Mouse (Mus musculus): ENCODE results near the gene Prkcz. TPM values are rescaled to one million over a fixed set of nuclear protein-coding genes. Genes with fewer than 3 reads are reported as not detected.
"Not testable (repeated sequence)": the region's sequence is repeated elsewhere in the genome, so short reads cannot be mapped to it uniquely, and the experiment has no call there.

Prkcz gene
- polyA plus RNA-seq, 1 experiment from 2014 or later = 1.9 TPM

- H3K4me3 ChIP-seq (replicated peaks) = peak overlapping the region; percentile 69
- no peaks in the 10 kb centered on the region for H3K27me3 ChIP-seq
- peak overlapping the region; percentile 84 for H3K27ac ChIP-seq
- 24% methylated on average over 23 of the region's 23 CpGs for WGBS (ENCODE audit: insufficient replicate concordance)
- no peaks in the 10 kb centered on the region for H3K36me3 ChIP-seq
- peak overlapping the region; percentile 78 for H3K9ac ChIP-seq
- H3K4me2 ChIP-seq = peak overlapping the region; percentile 93
- DNase-seq = no peak
- H3K9me3 ChIP-seq (replicated peaks) = no peaks in the 10 kb centered on the region
- peak; percentile 22 for ATAC-seq (ENCODE audit: low read depth)
- H3K4me1 ChIP-seq (replicated peaks) = peaks cover 46% of the 10 kb centered on the region
These were observed 110.6 kb downstream of the Prkcz start for GRCm38 (mm10) chr4:155250361-155251117.

- Histone ChIP-seq H3K4me1 (replicated peaks) (peaks cover 48% of the 10 kb centered on the region), H3K36me3 (no peaks in the 10 kb centered on the region), H3K9me3 (replicated peaks) (no peaks in the 10 kb centered on the region), H3K9ac (peak within 1 kb of the TSS; percentile 78), H3K27ac (peak within 1 kb of the TSS; percentile 84), H3K4me3 (replicated peaks) (peak within 1 kb of the TSS; percentile 69), H3K27me3 (no peaks in the 10 kb centered on the region), H3K4me2 (peak within 1 kb of the TSS; percentile 93)
- DNase-seq = peak; percentile 71
- ATAC-seq (ENCODE audit: low read depth) = peak; percentile 86
- WGBS (ENCODE audit: insufficient replicate concordance) = under 1% methylated on average over 50 of the region's 58 CpGs
These were observed 111.4 kb downstream of the Prkcz start, which contains the start of gene Faap20 for GRCm38 (mm10) chr4:155249648-155250351. Gene Faap20, plus strand, starts transcription at chr4:155249802.

- DNase-seq = peak; percentile 76
- H3K27me3 ChIP-seq = no peaks in the 10 kb centered on the region
- peaks cover 48% of the 10 kb centered on the region for H3K4me1 ChIP-seq (replicated peaks)
- H3K4me2 ChIP-seq = peak overlapping the region; percentile 93
- H3K9me3 ChIP-seq (replicated peaks) = no peaks in the 10 kb centered on the region
- H3K36me3 ChIP-seq = no peaks in the 10 kb centered on the region
- H3K9ac ChIP-seq = peak overlapping the region; percentile 78
- WGBS (ENCODE audit: insufficient replicate concordance) = 1% methylated on average over 9 of the region's 9 CpGs
- H3K27ac ChIP-seq = peak overlapping the region; percentile 84
- H3K4me3 ChIP-seq (replicated peaks) = peak overlapping the region; percentile 69
- peak; percentile 61 for ATAC-seq (ENCODE audit: low read depth)
These were observed 111.9 kb downstream of the Prkcz start for GRCm38 (mm10) chr4:155249257-155249647.

GRCm38 (mm10) chr4:155248054-155248453, 113.1 kb downstream of the Prkcz start:
- 77% methylated on average over 3 of the region's 3 CpGs for WGBS (ENCODE audit: insufficient replicate concordance)

GRCm38 (mm10) chr4:155246691-155247105, 114.5 kb downstream of the Prkcz start:
- no peak overlapping the region for H3K4me3 ChIP-seq (replicated peaks)
- 0 out of 2 replicates have a peak, but pooled peaks cover 2% of the 10 kb centered on the region for H3K27me3 ChIP-seq
- ATAC-seq (ENCODE audit: low read depth) (no peak), DNase-seq (no peak)
- H3K9me3 ChIP-seq (replicated peaks) = no peaks in the 10 kb centered on the region
- no peak overlapping the region for H3K9ac ChIP-seq
- no peak overlapping the region for H3K27ac ChIP-seq
- H3K4me1 ChIP-seq (replicated peaks) = peaks cover 39% of the 10 kb centered on the region
- 75% methylated on average over 12 of the region's 12 CpGs for WGBS (ENCODE audit: insufficient replicate concordance)
- H3K4me2 ChIP-seq = no peak overlapping the region
- H3K36me3 ChIP-seq = no peaks in the 10 kb centered on the region

More at GRCm38 (mm10) chr4:155248054-155248453, 113.1 kb downstream of the Prkcz start:
- H3K27me3 ChIP-seq; H3K36me3 ChIP-seq; H3K9ac ChIP-seq; H3K4me3 ChIP-seq (replicated peaks); ATAC-seq (ENCODE audit: low read depth); DNase-seq; H3K9me3 ChIP-seq (replicated peaks); H3K4me2 ChIP-seq; H3K27ac ChIP-seq: not testable (repeated sequence)
- peaks cover 48% of the 10 kb centered on the region for H3K4me1 ChIP-seq (replicated peaks)

- H3K36me3 ChIP-seq = no peaks in the 10 kb centered on the region
- no peak overlapping the region for H3K4me2 ChIP-seq
- no peak for ATAC-seq (ENCODE audit: low read depth)
- H3K27me3 ChIP-seq = 0 out of 2 replicates have a peak, but pooled peaks cover 4% of the 10 kb centered on the region
- 52% methylated on average over 6 of the region's 6 CpGs for WGBS (ENCODE audit: insufficient replicate concordance)
- no peak overlapping the region for H3K4me3 ChIP-seq (replicated peaks)
- H3K4me1 ChIP-seq (replicated peaks) = peaks cover 33% of the 10 kb centered on the region
- H3K9ac ChIP-seq = no peak overlapping the region
- no peak for DNase-seq
- H3K27ac ChIP-seq = no peak overlapping the region
- H3K9me3 ChIP-seq (replicated peaks) = no peaks in the 10 kb centered on the region
These were observed 115.2 kb downstream of the Prkcz start for GRCm38 (mm10) chr4:155245770-155246492.

- Histone ChIP-seq H3K36me3 (no peaks in the 10 kb centered on the region), H3K27me3 (0 out of 2 replicates have a peak, but pooled peaks cover 4% of the 10 kb centered on the region), H3K9me3 (replicated peaks) (no peaks in the 10 kb centered on the region), H3K27ac (no peak overlapping the region), H3K4me1 (replicated peaks) (peaks cover 11% of the 10 kb centered on the region), H3K9ac (no peak overlapping the region), H3K4me2 (no peak overlapping the region), H3K4me3 (replicated peaks) (no peak overlapping the region)
- DNase-seq (no peak), ATAC-seq (ENCODE audit: low read depth) (no peak)
- 71% methylated on average over 12 of the region's 12 CpGs for WGBS (ENCODE audit: insufficient replicate concordance)
These were observed 117.9 kb downstream of the Prkcz start for GRCm38 (mm10) chr4:155243233-155243632.

- Histone ChIP-seq H3K9me3 (replicated peaks) (no peaks in the 10 kb centered on the region), H3K4me3 (replicated peaks) (no peak overlapping the region), H3K27ac (no peak overlapping the region), H3K27me3 (0 out of 2 replicates have a peak, but pooled peaks cover 4% of the 10 kb centered on the region), H3K4me1 (replicated peaks) (peaks cover 17% of the 10 kb centered on the region), H3K4me2 (no peak overlapping the region), H3K36me3 (no peaks in the 10 kb centered on the region), H3K9ac (no peak overlapping the region)
- ATAC-seq (ENCODE audit: low read depth) (no peak), DNase-seq (no peak)
- 61% methylated on average over 5 of the region's 5 CpGs for whole genome bisulfite sequencing (ENCODE audit: insufficient replicate concordance)
These were observed 118.9 kb downstream of the Prkcz start for GRCm38 (mm10) chr4:155242292-155242691.

- H3K9ac ChIP-seq = no peak overlapping the region
- no peak for ATAC-seq (ENCODE audit: low read depth)
- no peak overlapping the region for H3K4me2 ChIP-seq
- 0 out of 2 replicates have a peak, but pooled peaks cover 4% of the 10 kb centered on the region for H3K27me3 ChIP-seq
- H3K9me3 ChIP-seq (replicated peaks) = no peaks in the 10 kb centered on the region
- H3K36me3 ChIP-seq = no peaks in the 10 kb centered on the region
- DNase-seq = no peak
- H3K27ac ChIP-seq = no peak overlapping the region
- H3K4me1 ChIP-seq (replicated peaks) = peaks cover 20% of the 10 kb centered on the region
- no peak overlapping the region for H3K4me3 ChIP-seq (replicated peaks)
- WGBS (ENCODE audit: insufficient replicate concordance) = 70% methylated on average over 9 of the region's 9 CpGs
These were observed 119.4 kb downstream of the Prkcz start for GRCm38 (mm10) chr4:155241789-155242188.

- 50% methylated on average over 6 of the region's 6 CpGs for WGBS (ENCODE audit: insufficient replicate concordance)
- no peak for ATAC-seq (ENCODE audit: low read depth)
- H3K27ac ChIP-seq = no peak overlapping the region
These were observed 121.7 kb downstream of the Prkcz start for GRCm38 (mm10) chr4:155239494-155239893.

GRCm38 (mm10) chr4:155238276-155238675, 122.9 kb downstream of the Prkcz start:
- no peak overlapping the region; the same call in 1 of the 2 replicates for H3K27ac ChIP-seq
- no peak for DNase-seq
- peaks cover 41% of the 10 kb centered on the region for H3K4me1 ChIP-seq (replicated peaks)

More at GRCm38 (mm10) chr4:155239494-155239893, 121.7 kb downstream of the Prkcz start:
- Histone ChIP-seq H3K4me1 (replicated peaks) (peaks cover 31% of the 10 kb centered on the region), H3K27me3 (0 out of 2 replicates have a peak, but pooled peaks cover 4% of the 10 kb centered on the region), H3K4me3 (replicated peaks) (no peak overlapping the region), H3K36me3 (no peaks in the 10 kb centered on the region), H3K4me2 (no peak overlapping the region), H3K9ac (no peak overlapping the region), H3K9me3 (replicated peaks) (no peaks in the 10 kb centered on the region)
- no peak for DNase-seq

More at GRCm38 (mm10) chr4:155238276-155238675, 122.9 kb downstream of the Prkcz start:
- no peak overlapping the region for H3K4me3 ChIP-seq (replicated peaks)
- H3K27me3 ChIP-seq = 0 out of 2 replicates have a peak, but pooled peaks cover 4% of the 10 kb centered on the region
- H3K4me2 ChIP-seq = no peak overlapping the region
- H3K36me3 ChIP-seq = no peaks in the 10 kb centered on the region
- no peak for ATAC-seq (ENCODE audit: low read depth)
- H3K9me3 ChIP-seq (replicated peaks) = no peaks in the 10 kb centered on the region
- no peak overlapping the region for H3K9ac ChIP-seq
- 66% methylated on average over 5 of the region's 5 CpGs for WGBS (ENCODE audit: insufficient replicate concordance)
